Mouse (Mus musculus): ENCODE measurements around the gene Ppp2ca. TPM values are rescaled to one million over a fixed set of nuclear protein-coding genes. Genes with fewer than 3 reads are reported as not detected.
"Not testable (repeated sequence)": the region's sequence is repeated elsewhere in the genome, so short reads cannot be mapped to it uniquely, and the experiment has no call there.

Gene Ppp2ca
- polyA plus RNA-seq, 1 experiment from 2014 or later: 63.8 TPM

DNA sequence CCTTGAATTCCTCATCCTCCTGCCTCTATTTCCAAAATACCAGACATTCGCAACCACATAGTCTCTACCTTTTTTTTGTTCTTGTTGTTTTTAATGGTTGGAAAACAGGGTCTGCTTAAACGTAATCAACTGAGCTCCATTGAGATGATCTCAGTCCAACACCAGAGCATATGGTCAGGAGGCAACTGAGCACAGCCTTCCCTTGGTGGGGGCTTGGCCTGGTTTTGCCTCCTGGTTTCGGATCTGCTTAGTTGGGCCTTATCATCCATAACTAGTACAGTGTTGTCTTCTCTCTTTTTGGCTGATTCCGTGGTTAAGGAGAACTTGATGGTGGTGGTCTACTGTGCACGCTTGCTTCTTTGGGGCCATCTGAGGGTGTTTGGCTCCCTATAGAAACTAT lies 10.3 kb downstream of the Ppp2ca start:
- Histone ChIP-seq H3K27me3 (ENCODE audit: control insufficient read depth, insufficient read depth, low read length) (no peaks in the 10 kb centered on the region), H3K27ac (replicated peaks) (no peak overlapping the region), H3K9me3 (ENCODE audit: control insufficient read depth, low read length) (no peaks in the 10 kb centered on the region), H3K4me1 (replicated peaks; ENCODE audit: control insufficient read depth, insufficient read depth) (peaks cover 3% of the 10 kb centered on the region; the same call in 1 of the 2 replicates), H3K4me2 (replicated peaks; ENCODE audit: low read depth) (no peak overlapping the region), H3K36me3 (ENCODE audit: control insufficient read depth, insufficient read depth, low read length) (no peaks in the 10 kb centered on the region), H3K9ac (ENCODE audit: low read length) (no peak overlapping the region), H3K4me3 (ENCODE audit: low read depth, low read length) (no peak overlapping the region)
- ATAC-seq (ENCODE audit: low FRiP score, low TSS enrichment) (no peak), DNase-seq (ENCODE audit: low spot score) (no peak)
- WGBS: 88% methylated on average over 5 of the region's 5 CpGs
- TF ChIP-seq EP300 (optimal IDR thresholded peaks at IDR 0.05): no peak
- TF ChIP-seq CTCF (IDR thresholded peaks at IDR 0.05; ENCODE audit: low read depth): no peak

DNA sequence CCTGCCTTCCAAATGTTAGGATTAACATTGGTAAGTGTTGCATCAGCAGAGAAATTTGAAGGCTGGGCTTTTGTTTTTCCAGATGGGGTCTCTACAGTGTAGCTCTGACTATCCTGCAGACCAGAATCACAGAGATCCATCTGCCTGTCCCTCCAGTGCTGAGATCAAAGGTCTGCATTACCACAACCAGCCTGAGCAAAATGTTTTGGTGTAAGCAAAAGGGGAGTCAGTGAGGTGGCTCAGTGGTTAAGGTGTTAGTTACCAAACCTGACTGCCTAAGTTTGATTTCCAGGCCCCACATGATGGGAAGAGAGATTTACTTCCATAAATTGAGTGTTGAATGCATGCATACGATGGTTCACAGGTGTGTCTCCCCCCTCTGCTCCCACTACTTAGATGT lies 10.9 kb downstream of the Ppp2ca start:
- no peak for ATAC-seq (ENCODE audit: low FRiP score, low TSS enrichment)
- TF ChIP-seq EP300 (optimal IDR thresholded peaks at IDR 0.05) (no peak), CTCF (IDR thresholded peaks at IDR 0.05; ENCODE audit: low read depth) (no peak)
- 68% methylated on average over 1 of the region's 1 CpGs for WGBS

DNA sequence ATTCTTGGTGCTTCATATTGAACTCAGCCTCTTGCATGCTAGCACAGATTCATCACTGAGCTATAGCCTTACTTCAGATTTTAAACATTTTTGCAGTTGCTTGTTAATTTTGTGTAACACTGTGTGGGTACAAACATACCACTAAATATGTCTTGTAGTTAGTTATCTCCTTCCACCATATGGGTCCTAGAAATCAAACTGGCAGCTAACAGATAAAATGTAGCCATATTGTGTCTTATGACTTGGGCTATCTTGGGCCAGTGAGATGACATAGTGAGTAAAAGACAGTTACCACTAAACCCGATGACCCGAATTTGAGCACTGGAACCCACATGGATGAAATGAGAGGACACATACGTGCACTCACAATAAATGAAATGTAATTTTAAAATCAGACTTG lies 17.0 kb downstream of the Ppp2ca start:
- TF ChIP-seq CTCF (IDR thresholded peaks at IDR 0.05; ENCODE audit: low read depth) (no peak), EP300 (optimal IDR thresholded peaks at IDR 0.05) (no peak)
- WGBS: 90% methylated on average over 3 of the region's 3 CpGs
- Histone ChIP-seq H3K4me2 (replicated peaks; ENCODE audit: low read depth) (no peak overlapping the region), H3K36me3 (ENCODE audit: control insufficient read depth, insufficient read depth, low read length) (peaks cover 26% of the 10 kb centered on the region), H3K4me3 (ENCODE audit: low read depth, low read length) (no peak overlapping the region), H3K9me3 (ENCODE audit: control insufficient read depth, low read length) (no peaks in the 10 kb centered on the region), H3K4me1 (replicated peaks; ENCODE audit: control insufficient read depth, insufficient read depth) (no peaks in the 10 kb centered on the region), H3K9ac (ENCODE audit: low read length) (no peak overlapping the region), H3K27me3 (ENCODE audit: control insufficient read depth, insufficient read depth, low read length) (no peaks in the 10 kb centered on the region), H3K27ac (replicated peaks) (no peak overlapping the region)
- no peak for DNase-seq (ENCODE audit: low spot score)
- ATAC-seq (ENCODE audit: low FRiP score, low TSS enrichment): no peak

More for the DNA sequence above, 10.9 kb downstream of the Ppp2ca start:
- no peak overlapping the region for H3K27ac ChIP-seq (replicated peaks)
- no peak overlapping the region for H3K4me3 ChIP-seq (ENCODE audit: low read depth, low read length)
- no peak overlapping the region for H3K9ac ChIP-seq (ENCODE audit: low read length)
- H3K4me1 ChIP-seq (replicated peaks; ENCODE audit: control insufficient read depth, insufficient read depth): peaks cover 3% of the 10 kb centered on the region; the same call in 1 of the 2 replicates
- DNase-seq (ENCODE audit: low spot score): no peak
- no peaks in the 10 kb centered on the region for H3K9me3 ChIP-seq (ENCODE audit: control insufficient read depth, low read length)
- no peaks in the 10 kb centered on the region for H3K27me3 ChIP-seq (ENCODE audit: control insufficient read depth, insufficient read depth, low read length)
- 0 out of 2 replicates have a peak, but pooled peaks cover under 1% of the 10 kb centered on the region for H3K36me3 ChIP-seq (ENCODE audit: control insufficient read depth, insufficient read depth, low read length)
- H3K4me2 ChIP-seq (replicated peaks; ENCODE audit: low read depth): no peak overlapping the region

DNA sequence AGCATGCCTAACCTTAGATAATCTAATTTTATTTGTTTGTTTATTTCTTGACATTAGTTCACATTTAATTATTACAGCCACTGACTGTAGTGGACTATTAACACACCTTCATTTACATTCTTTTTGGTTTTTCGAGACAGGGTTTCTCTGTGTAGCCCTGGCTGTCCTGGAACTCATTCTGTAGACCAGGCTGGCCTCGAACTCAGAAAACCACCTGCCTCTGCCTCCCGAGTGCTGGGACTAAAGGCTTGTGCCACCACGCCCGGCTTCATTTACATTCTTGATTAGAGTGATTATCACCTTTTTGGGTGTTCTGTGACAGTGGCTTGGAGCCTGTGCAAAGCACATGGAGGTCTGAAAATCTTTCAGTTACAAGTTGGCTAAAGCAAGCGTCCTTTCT lies 17.6 kb downstream of the Ppp2ca start:
- not testable (repeated sequence) for H3K9me3 ChIP-seq (ENCODE audit: control insufficient read depth, low read length); H3K4me3 ChIP-seq (ENCODE audit: low read depth, low read length); H3K4me2 ChIP-seq (replicated peaks; ENCODE audit: low read depth); DNase-seq (ENCODE audit: low spot score); H3K4me1 ChIP-seq (replicated peaks; ENCODE audit: control insufficient read depth, insufficient read depth); H3K9ac ChIP-seq (ENCODE audit: low read length); ATAC-seq (ENCODE audit: low FRiP score, low TSS enrichment); H3K27ac ChIP-seq (replicated peaks); H3K27me3 ChIP-seq (ENCODE audit: control insufficient read depth, insufficient read depth, low read length)
- WGBS: 87% methylated on average over 6 of the region's 6 CpGs
- peaks cover 26% of the 10 kb centered on the region for H3K36me3 ChIP-seq (ENCODE audit: control insufficient read depth, insufficient read depth, low read length)

DNA sequence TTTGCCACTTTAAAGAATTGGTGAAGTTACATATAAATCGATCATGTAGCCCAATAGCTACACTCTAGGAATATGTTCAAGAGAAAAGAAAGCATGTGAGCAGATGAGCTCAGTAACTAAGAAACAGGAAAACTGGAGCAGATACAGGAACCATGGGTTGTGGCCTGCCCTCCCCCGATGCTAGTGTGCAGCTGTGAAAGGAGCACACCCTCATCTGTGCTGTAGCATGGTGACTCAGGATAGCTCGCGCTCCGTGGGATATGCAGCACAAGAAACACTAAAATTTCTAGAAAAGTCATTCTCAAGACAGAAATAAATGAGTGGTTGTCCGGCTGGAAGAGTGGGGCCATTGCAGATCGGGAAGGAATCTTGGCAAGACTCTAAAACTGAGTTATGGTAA lies 18.7 kb downstream of the Ppp2ca start:
- no peak overlapping the region for H3K4me3 ChIP-seq (ENCODE audit: low read depth, low read length)
- no peak overlapping the region for H3K27ac ChIP-seq (replicated peaks)
- no peak overlapping the region for H3K9ac ChIP-seq (ENCODE audit: low read length)
- no peaks in the 10 kb centered on the region for H3K9me3 ChIP-seq (ENCODE audit: control insufficient read depth, low read length)
- H3K27me3 ChIP-seq (ENCODE audit: control insufficient read depth, insufficient read depth, low read length): no peaks in the 10 kb centered on the region
- no peak for TF ChIP-seq EP300 (optimal IDR thresholded peaks at IDR 0.05)
- no peak for TF ChIP-seq CTCF (IDR thresholded peaks at IDR 0.05; ENCODE audit: low read depth)
- ATAC-seq (ENCODE audit: low FRiP score, low TSS enrichment): no peak
- peaks cover 27% of the 10 kb centered on the region for H3K36me3 ChIP-seq (ENCODE audit: control insufficient read depth, insufficient read depth, low read length)
- WGBS: 94% methylated on average over 7 of the region's 7 CpGs
- H3K4me1 ChIP-seq (replicated peaks; ENCODE audit: control insufficient read depth, insufficient read depth): no peaks in the 10 kb centered on the region
- no peak for DNase-seq (ENCODE audit: low spot score)
- H3K4me2 ChIP-seq (replicated peaks; ENCODE audit: low read depth): no peak overlapping the region

DNA sequence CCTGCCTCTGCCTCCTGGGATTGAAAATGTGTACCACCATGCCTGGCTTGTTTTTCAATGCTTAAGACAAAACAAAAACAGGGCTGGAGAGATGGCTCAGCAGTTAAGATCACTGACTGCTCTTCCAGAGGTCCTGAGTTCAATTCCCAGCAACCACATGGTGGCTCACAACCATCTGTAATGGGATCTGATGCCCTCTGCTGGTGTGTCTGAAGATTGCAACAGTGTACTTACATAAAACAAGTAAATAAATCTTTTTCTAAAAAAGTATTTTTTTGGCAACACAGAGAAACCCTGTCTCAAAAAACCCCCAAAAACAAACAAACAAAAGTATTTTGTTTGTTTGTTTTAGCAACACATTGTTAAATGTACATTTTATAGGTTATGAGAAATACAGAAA lies 21.9 kb downstream of the Ppp2ca start:
- DNase-seq (ENCODE audit: low spot score): not testable (repeated sequence)

More for the DNA sequence above, 21.9 kb downstream of the Ppp2ca start:
- not testable (repeated sequence) for H3K4me3 ChIP-seq (ENCODE audit: low read depth, low read length); H3K9me3 ChIP-seq (ENCODE audit: control insufficient read depth, low read length); H3K9ac ChIP-seq (ENCODE audit: low read length); H3K4me1 ChIP-seq (replicated peaks; ENCODE audit: control insufficient read depth, insufficient read depth); H3K4me2 ChIP-seq (replicated peaks; ENCODE audit: low read depth); H3K27ac ChIP-seq (replicated peaks); H3K27me3 ChIP-seq (ENCODE audit: control insufficient read depth, insufficient read depth, low read length); ATAC-seq (ENCODE audit: low FRiP score, low TSS enrichment)
- H3K36me3 ChIP-seq (ENCODE audit: control insufficient read depth, insufficient read depth, low read length): peaks cover 25% of the 10 kb centered on the region
- peak; percentile 49 for TF ChIP-seq CTCF (IDR thresholded peaks at IDR 0.05; ENCODE audit: low read depth)

All from stomach, postnatal 0 days (tissue).